17 mouse cellular contexts compared by ENCODE assay signal in genomic region chr9:48820791-48821190, GRCm38 (mm10). TPM values are rescaled to one million over a fixed set of nuclear protein-coding genes. Genes with fewer than 3 reads are reported as not detected.
DNase-seq lines count a peak whose midpoint lies in the region; ATAC-seq and TF ChIP-seq lines count a peak whose summit lies in the region.
"Had no signal": no experiment of that assay in that cellular context is flagged by ENCODE, and none has a peak within 500 bp of the region (broad histone marks: within the 10 kb centered on the region; RNA-seq: fewer than 3 reads in every experiment).

No protein-coding gene starts in this region.

- peak overlapping the region; percentile 96 for H3K27ac ChIP-seq in gastrocnemius, adult 2 months
- H3K27ac ChIP-seq in midbrain, embryonic 10.5 days (replicated peaks) = peak overlapping the region; percentile 9; the same call in 1 of the 2 replicates
- no peak overlapping the region for H3K27ac ChIP-seq in midbrain, embryonic 15.5 days
- no peak overlapping the region for H3K27ac ChIP-seq in embryonic facial prominence, embryonic 14.5 days (replicated peaks; ENCODE audit: low read depth, low read length)
- H3K27ac ChIP-seq: limb, embryonic 13.5 days; midbrain, embryonic 12.5 days had no signal

- no peak for TF ChIP-seq CTCF in gastrocnemius, adult 2 months (IDR thresholded peaks at IDR 0.05)

- no peaks in the 10 kb centered on the region for H3K9me3 ChIP-seq in midbrain, embryonic 10.5 days (replicated peaks)
- no peaks in the 10 kb centered on the region for H3K9me3 ChIP-seq in midbrain, embryonic 15.5 days
- H3K9me3 ChIP-seq in embryonic facial prominence, embryonic 14.5 days (ENCODE audit: control insufficient read depth, low read length) = no peaks in the 10 kb centered on the region
- H3K9me3 ChIP-seq: limb, embryonic 13.5 days; midbrain, embryonic 12.5 days had no signal

- H3K4me3 ChIP-seq in gastrocnemius, adult 2 months = peak overlapping the region; percentile 69
- no peak overlapping the region for H3K4me3 ChIP-seq in midbrain, embryonic 10.5 days
- no peak overlapping the region for H3K4me3 ChIP-seq in midbrain, embryonic 15.5 days
- no peak overlapping the region for H3K4me3 ChIP-seq in embryonic facial prominence, embryonic 14.5 days (ENCODE audit: low read depth, low read length)
- H3K4me3 ChIP-seq: erythroblast, embryonic 14.5 days; limb, embryonic 13.5 days; midbrain, embryonic 12.5 days had no signal

- H3K27me3 ChIP-seq in midbrain, embryonic 10.5 days (ENCODE audit: low read depth, poor library complexity, severe bottlenecking) = no peaks in the 10 kb centered on the region
- no peaks in the 10 kb centered on the region for H3K27me3 ChIP-seq in midbrain, embryonic 15.5 days (replicated peaks)
- H3K27me3 ChIP-seq in embryonic facial prominence, embryonic 14.5 days (replicated peaks; ENCODE audit: control insufficient read depth, insufficient read depth, low read length) = peaks cover 20% of the 10 kb centered on the region; the same call in 1 of the 2 replicates
- H3K27me3 ChIP-seq: midbrain, embryonic 12.5 days had no signal

- peaks cover 89% of the 10 kb centered on the region for H3K4me1 ChIP-seq in midbrain, embryonic 10.5 days
- H3K4me1 ChIP-seq in midbrain, embryonic 15.5 days = peaks cover 14% of the 10 kb centered on the region
- H3K4me1 ChIP-seq in embryonic facial prominence, embryonic 14.5 days (ENCODE audit: control insufficient read depth, insufficient read depth, low read length) = peaks cover 31% of the 10 kb centered on the region

- H3K36me3 ChIP-seq in midbrain, embryonic 10.5 days = peaks cover 59% of the 10 kb centered on the region
- H3K36me3 ChIP-seq in midbrain, embryonic 15.5 days (replicated peaks) = no peaks in the 10 kb centered on the region
- no peaks in the 10 kb centered on the region for H3K36me3 ChIP-seq in embryonic facial prominence, embryonic 14.5 days (ENCODE audit: control insufficient read depth, insufficient read depth, low read length)
- H3K36me3 ChIP-seq: limb, embryonic 13.5 days; midbrain, embryonic 12.5 days had no signal

- no peak overlapping the region for H3K4me2 ChIP-seq in midbrain, embryonic 15.5 days
- no peak overlapping the region for H3K4me2 ChIP-seq in embryonic facial prominence, embryonic 14.5 days (ENCODE audit: low read depth, low read length)
- H3K4me2 ChIP-seq: limb, embryonic 13.5 days; midbrain, embryonic 12.5 days had no signal

- intact Hi-C loops in gastrocnemius, adult 2 months (cut with DNase I) = no loop called here

- H3K9ac ChIP-seq in midbrain, embryonic 15.5 days = no peak overlapping the region
- no peak overlapping the region for H3K9ac ChIP-seq in embryonic facial prominence, embryonic 14.5 days (ENCODE audit: low read depth, low read length)
- H3K9ac ChIP-seq: limb, embryonic 13.5 days; midbrain, embryonic 12.5 days had no signal

- DNase-seq in gastrocnemius, adult 2 months = peak; percentile 24
- no peak for DNase-seq in gastrocnemius, adult 8-10 months (ENCODE audit: low spot score in 2 of 2)
- DNase-seq in midbrain, embryonic 10.5 days (ENCODE audit: low spot score) = no peak
- DNase-seq in embryonic facial prominence, embryonic 14.5 days (ENCODE audit: low spot score) = peak; percentile 68
- DNase-seq in mesoderm, embryonic 11.5 days (ENCODE audit: low read depth, low spot score) = peak; percentile 38
- no peak for DNase-seq in left cerebral cortex, adult 9 months (ENCODE audit: low spot score in 2 of 2)
- DNase-seq in urinary bladder, postnatal 25 days (ENCODE audit: low spot score) = no peak
- DNase-seq: adrenal gland, postnatal 10 days; cerebellum, postnatal 14 days; kidney, postnatal 14 days; layer of hippocampus, postnatal 36 days; right cerebral cortex, postnatal 4 days; thymus, postnatal 36 days had no signal

- 41% methylated on average over 3 of the region's 3 CpGs for WGBS in midbrain, embryonic 10.5 days
- 29% methylated on average over 3 of the region's 3 CpGs for WGBS in midbrain, embryonic 15.5 days
- WGBS in embryonic facial prominence, embryonic 14.5 days = 16% methylated on average over 3 of the region's 3 CpGs

- no peak for ATAC-seq in midbrain, embryonic 15.5 days (replicated peaks)
- 0 out of 2 replicates have a peak, but pooled peaks have one; percentile 60 for ATAC-seq in embryonic facial prominence, embryonic 14.5 days (ENCODE audit: low read depth)

RNA-seq across cellular contexts. Expression of gene Zbtb16, which starts 15.2 kb away (rescaled TPM):
- total RNA-seq in gastrocnemius, adult 2 months (2021) = 100 to 1,000 TPM; 163 to 166 TPM
- 100 to 1,000 TPM; 106 to 199 (median 117) TPM for total RNA-seq in gastrocnemius, adult 8-10 months (2022)
- polyA plus RNA-seq in midbrain, embryonic 10.5 days (2016; fragmentation: Nextera tagmentation; extraction: Ambion mirVana) = 39.8 and 48.1 TPM in 2 replicates
- 7.9 and 8.0 TPM in 2 replicates for polyA plus RNA-seq in midbrain, embryonic 15.5 days (2015; fragmentation: Nextera tagmentation; extraction: Ambion mirVana)
- 2.2 and 4.1 TPM in 2 replicates for polyA plus RNA-seq in embryonic facial prominence, embryonic 14.5 days (2014; fragmentation: Nextera tagmentation; extraction: Ambion mirVana)

Comparison
In these comparisons a context has a peak if more than half of its experiments do, and no peak if none do; other contexts are left out.
1. DNase-seq: peak in gastrocnemius, adult 2 months (single experiment), embryonic facial prominence, embryonic 14.5 days (single experiment) and mesoderm, embryonic 11.5 days (single experiment); none in gastrocnemius, adult 8-10 months (0 of 2), midbrain, embryonic 10.5 days (single experiment), left cerebral cortex, adult 9 months (0 of 2) and urinary bladder, postnatal 25 days (single experiment).
2. H3K27ac ChIP-seq: peak in gastrocnemius, adult 2 months (single experiment) and midbrain, embryonic 10.5 days (single experiment); none in midbrain, embryonic 15.5 days (single experiment) and embryonic facial prominence, embryonic 14.5 days (single experiment).